Mouse (Mus musculus) spleen, postnatal 4 days (tissue): ENCODE measurements around the gene Ankzf1.
A peak's percentile ranks its signal among the peaks of the same experiment; 100 is the strongest.
"Not testable (repeated sequence)": the region's sequence is repeated elsewhere in the genome, so short reads cannot be mapped to it uniquely, and the experiment has no call there.

Experiments
- DNase-seq, 2 experiments: peaks; one replicate each; pipeline ENCODE4 v3.0.0; 2022; ENCODE audit warnings: low spot score in 2 of 2

Gene Ankzf1

DNA sequence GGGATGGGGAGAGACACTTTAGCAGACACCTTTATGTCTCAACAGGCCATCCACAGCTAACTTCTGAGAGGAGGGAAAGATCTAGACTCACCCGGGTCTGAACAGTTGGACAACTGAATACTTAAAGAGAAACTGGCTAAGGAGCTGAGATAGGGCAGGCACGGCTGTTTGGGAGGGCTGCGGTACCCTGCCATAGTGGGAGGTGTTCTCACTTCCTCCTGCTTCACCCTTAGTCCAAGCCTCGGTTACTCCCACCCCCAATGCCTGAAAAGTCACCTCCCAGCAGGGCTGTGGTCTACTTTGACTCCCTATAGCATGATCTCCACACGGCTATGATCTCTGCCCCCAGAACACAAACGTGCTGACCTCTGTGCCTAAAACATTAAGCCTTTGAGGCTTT, 31.6 kb downstream of the Ankzf1 start:
- DNase-seq, result peak in 1 of 2 experiments; percentile 61

- DNase-seq, result no peak
These were observed 33.5 kb downstream of the Ankzf1 start for GRCm38 (mm10) chr1:75225473-75225872.

GRCm38 (mm10) chr1:75226138-75226537, 34.2 kb downstream of the Ankzf1 start:
- no peak for DNase-seq

DNA sequence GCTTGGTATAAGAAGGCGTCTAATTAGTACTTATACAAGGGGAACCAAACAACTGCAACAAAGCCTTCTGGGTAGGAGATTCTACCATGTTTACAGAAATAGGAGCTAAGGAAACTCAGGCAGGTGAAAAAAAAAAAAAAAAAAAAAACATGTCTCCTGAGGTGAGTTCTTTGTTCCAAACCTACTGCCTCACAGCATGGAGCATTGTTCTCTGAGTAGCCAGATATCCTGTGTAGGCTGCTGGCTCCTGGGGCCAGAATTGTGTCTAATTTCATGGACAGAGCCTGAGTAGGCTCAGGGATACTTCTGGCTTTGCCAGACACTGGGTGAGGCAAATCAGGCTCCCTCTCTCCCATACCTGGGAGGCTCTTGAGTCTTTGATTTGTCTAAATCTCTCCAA, 35.7 kb downstream of the Ankzf1 start:
- peak in 1 of 2 experiments; percentile 47 for DNase-seq

GRCm38 (mm10) chr1:75229158-75229557, 37.2 kb downstream of the Ankzf1 start:
- peak in 1 of 2 experiments; percentile 62 for DNase-seq

DNA sequence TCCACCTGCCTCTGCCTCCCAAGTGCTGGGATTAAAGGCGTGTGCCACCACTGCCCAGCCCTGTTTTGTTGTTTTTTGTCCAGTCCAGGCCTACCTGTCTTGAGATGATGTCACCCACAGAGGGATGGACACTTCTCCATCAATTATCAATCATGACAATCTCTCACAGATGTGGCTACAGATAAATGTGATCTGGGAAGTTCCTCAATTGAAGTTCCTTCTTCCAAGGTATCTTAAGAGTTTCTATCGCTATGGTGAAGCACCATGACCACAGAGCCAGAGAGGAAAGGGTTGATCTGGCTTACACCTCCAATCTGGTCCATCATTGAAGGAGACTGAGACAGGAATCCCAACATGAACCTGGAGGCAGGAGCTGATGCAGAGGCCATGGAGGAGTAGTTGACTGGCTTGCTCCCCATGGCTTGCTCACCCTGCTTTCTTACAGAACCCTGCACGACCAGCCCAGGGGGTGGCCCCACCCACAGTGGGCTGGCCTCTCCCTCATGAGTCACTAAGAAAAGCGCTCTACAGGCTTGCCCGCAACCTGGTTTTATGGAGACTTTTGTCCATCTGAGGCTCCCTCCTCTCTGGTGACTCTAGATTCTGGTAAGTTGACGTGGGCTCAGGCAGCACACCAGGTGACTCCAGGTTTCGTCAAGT, 38.5 kb downstream of the Ankzf1 start:
- DNase-seq, result no peak

- no peak for DNase-seq
These were observed 39.3 kb downstream of the Ankzf1 start for GRCm38 (mm10) chr1:75231224-75231623.

DNA sequence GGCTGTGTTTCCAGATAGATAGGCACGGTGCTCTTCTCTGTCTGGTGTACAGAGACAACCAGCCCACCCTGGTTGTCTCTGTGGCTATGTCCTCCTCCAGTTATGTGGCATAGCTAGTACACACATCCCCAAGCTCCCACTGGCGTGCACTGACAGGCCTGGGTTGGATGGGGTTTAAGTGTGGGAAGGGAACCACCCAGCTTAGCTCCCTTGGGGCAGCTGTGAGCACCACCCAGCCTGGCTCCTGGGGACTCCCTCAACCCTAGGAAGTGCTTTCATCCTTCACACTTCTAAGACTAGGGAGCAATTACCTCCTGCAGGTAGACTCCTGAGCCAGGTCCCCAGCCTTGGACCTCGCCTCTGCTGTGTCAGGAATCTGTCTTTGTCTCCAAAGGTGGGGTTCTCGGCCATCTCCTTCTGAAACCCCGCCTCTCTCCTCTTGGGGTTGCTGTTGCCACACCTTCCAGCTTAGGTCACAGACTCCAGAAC, 39.8 kb downstream of the Ankzf1 start, which contains the start of gene A630095N17Rik:
TSS of gene A630095N17Rik (minus strand) at position 439 of the 489 bp plus-strand sequence.
- no peak for DNase-seq

DNA sequence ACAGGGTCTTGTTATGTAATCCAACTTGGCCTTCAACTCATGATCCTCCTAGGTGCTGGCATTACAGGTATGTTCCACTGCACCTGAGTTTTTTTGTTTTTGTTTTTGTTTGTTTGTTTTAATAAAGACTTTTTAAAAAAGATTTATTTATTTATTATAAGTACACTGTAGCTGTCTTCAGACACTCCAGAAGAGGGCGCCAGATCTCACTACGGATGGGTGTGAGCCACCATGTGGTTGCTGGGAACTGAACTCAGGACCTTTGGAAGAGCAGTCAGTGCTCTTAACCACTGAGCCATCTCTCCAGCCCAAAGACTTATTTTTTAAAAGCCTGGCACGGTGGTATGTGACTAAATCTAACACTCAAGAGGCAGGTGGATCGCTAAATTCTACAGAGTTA, 40.5 kb downstream of the Ankzf1 start:
- DNase-seq, result not testable (repeated sequence)

GRCm38 (mm10) chr1:75234606-75235005, 42.7 kb downstream of the Ankzf1 start:
- peak; percentile 76 to 83 for DNase-seq

- peak; percentile 89 to 93 for DNase-seq
These were observed 44.4 kb downstream of the Ankzf1 start, which contains the start of gene Dnajb2 for GRCm38 (mm10) chr1:75236117-75237050. TSS of gene Dnajb2 (plus strand) at chr1:75236406.

DNA sequence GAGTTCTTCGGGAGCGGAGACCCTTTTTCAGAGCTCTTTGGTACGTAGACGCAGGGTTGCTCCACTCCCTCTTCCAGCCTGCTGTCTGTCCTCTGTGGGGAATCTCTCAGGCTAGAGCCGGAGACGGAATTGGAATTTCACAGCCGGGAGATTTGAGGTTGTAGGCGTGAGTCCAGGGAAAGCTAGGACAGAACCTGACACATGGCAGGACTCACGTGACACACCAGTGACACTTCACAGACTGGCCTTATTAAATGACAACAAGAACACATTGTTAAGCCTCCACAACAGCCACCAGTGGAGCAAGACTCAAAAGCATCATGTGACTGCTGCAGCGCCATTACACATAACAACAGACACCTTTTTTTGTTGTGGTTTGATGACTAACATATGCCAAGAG, 47.6 kb downstream of the Ankzf1 start:
- no peak for DNase-seq

DNA sequence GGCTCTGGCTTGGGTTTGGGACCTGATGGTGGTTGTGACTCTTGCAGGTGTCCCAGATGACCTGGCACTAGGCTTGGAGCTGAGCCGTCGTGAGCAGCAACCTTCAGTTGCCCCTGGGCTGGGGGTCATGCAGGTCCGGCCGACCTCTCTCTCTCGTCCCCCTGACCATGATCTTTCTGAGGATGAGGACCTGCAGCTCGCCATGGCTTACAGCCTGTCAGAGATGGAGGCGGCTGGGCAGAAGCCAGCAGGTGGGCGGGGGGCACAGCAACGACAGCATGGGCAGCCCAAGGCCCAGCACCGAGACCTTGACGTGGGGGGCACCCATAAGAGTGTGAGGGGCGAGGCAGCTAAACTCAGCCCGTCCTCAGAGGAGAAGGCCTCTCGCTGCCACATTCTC, 51.5 kb downstream of the Ankzf1 start:
- peak in 1 of 2 experiments; percentile 59 for DNase-seq

DNA sequence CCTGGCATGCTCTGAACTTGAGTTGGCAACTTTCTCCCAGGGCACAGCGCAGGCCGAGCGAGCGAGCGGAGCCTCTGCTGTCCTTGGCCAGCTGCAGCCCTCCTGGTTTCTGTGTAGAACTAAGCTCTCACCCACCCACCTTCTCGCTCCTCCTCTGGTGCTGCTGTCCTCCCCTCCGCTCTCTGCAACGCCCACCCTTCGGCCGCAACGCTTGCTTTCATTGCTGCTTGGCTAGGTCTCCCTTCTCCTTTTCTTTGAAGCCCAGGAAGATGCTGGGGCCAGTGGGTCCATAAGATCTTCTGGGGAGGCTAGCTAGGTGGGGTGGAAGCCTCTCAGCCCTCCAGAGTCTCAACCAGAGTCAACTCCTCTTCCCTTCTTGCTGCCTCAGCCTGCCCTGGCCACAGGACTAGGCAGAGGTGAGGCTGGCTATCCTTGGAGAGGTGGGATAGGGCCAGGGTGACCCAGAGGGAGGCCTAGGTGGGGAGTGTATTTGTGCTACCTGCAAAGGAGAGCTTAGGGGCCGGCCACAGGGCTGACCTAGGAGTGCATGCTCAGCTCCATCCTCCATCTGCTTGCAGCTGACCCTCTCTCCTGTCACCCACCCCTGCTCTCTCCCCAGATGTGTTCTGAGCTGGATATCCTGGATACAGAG, 52.4 kb downstream of the Ankzf1 start:
- peak in 1 of 2 experiments; percentile 60 for DNase-seq

DNA sequence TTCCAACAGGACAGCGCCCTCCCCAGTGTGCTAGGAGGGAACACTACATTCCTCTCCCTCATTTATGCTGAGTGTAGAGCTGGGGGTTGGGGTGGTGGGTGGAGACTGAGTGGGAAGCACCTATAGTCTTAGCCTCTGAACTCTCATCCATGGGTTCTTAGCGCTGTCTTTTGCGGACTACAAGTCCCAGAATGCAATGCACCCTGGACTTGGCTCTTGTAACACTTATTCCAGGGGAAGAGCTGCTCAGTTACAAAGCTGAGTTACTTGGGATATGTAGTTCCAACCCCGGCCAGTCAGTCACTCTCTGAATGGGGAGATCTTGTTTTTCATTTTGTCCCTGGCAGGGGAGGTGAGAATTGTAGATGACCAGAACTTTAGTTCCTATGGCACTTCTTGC, 52.9 kb downstream of the Ankzf1 start:
- DNase-seq, result peak in 1 of 2 experiments; percentile 62

DNA sequence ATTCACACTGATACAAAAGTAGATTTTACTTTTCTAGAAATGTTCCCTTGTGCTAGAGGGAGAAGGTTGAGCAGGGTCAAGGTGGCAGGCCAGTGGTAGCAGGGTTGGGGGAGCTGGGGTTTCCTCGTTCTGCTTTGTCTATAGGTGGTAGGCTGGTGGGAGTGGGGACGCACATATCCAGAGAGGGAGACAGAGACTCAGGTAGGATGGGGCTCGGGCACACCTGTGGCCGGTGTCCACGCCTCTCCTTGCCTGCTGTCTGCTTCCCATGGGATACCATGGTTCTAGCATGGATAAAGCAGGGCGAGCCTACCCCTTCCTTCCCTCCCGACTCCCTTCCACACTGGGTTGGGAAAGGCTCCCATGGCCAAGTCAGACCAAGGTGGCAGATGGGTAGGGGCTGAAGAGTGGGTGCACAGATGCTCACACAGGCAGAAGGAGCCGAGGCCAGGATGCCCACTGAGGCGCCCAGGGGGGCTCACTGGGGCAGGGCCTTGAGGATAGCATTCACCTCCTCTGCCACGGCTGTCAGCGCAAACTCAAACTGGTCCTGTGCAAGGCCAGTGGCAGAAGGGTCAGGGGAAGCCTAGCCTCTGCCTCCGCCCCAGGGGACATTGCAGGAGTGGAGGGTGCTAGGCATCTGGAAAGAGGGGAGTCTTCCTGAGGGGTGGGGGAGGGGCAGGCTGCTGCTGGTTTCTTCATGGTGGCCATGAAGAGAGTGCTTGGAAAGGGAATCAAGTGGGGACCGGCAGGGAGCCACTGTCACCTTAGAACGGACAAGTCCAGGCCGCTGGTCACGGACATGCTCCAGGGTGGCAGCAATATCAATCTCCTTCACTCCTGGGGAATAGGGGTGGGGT, 55.4 kb downstream of the Ankzf1 start:
- peak in 1 of 2 experiments; percentile 69 for DNase-seq

DNA sequence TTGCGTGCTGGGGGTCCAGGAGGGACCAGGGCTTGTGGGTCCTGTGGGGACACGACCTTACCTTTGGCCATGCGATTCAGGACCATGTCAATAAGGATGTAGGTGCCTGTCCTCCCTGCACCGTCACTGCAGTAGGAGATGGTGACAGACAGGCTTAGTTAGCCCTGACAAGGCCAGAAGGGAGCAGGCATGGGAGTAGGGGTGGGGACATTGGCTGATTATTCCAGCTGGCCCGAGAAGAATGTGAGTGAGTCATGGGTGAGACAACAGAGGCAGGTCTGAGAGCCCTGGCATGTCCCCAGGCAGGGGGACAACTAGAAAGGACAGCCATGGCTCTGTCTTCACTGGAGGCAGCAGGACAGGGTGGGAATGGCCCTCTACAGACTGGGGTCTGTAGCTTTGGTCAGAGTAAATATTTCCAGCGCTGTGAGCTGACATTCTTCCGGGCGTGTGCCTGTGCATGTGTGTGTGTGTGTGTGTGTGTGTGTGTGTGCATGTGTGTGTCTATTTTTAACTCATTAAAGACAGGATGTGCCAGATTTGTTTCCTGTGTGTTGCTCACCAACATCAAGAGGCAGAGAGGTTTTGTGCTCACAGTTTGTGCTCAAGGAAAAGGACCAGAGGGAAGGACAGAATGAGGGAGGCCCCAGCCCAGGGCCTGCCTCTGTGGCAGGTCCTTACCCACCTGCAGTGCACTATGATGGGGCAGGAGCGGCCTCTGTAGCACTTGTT, 56.3 kb downstream of the Ankzf1 start:
- DNase-seq, result no peak
